Mouse (Mus musculus): ENCODE measurements around the gene Ccm2.
"Not testable (repeated sequence)": the region's sequence is repeated elsewhere in the genome, so short reads cannot be mapped to it uniquely, and the experiment has no call there.

Ccm2 gene

DNA sequence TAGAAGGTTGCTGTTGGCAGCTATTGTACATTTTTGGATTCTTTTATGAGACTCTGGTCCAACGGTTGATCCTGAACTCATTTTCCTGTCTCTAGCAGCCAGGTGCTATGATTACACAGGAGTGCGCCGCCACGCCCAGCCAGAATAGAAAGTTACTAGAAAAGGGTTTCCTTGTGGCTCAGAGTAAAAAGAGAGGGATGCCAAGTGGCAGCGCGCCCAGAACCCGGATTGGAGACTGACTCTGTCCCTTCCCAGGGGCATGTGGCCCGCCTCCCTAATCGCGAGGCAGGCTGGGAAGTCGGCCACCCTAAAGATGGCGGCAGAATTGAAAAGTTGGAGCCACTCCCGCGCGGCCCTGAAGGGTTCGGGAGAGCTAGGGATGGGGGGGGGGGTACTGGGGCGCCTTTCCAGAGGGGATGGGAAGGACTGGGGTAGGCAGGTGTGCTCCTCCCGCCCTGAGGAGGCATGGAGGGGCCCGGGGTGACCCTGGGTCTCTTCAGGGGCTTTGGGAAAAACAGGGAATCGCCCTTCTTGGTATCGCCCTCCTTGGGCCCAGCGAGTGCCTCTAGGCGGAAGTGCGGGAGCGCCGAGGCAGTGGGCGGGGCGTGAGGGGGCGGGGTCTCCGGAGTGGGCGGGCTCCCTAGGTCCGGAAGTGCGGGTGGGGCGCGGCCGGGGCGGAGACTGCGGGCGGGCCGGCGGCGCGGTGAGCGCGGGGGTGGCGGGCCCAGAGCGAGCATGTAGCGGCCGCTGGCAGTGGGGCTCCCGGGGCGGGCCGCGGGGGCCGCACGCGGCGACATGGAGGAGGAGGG lies at the start of gene Ccm2:
Gene Ccm2, plus strand, starts transcription at position 683 of the 809 bp plus-strand sequence.
- DNase-seq: peak; percentile 92

DNA sequence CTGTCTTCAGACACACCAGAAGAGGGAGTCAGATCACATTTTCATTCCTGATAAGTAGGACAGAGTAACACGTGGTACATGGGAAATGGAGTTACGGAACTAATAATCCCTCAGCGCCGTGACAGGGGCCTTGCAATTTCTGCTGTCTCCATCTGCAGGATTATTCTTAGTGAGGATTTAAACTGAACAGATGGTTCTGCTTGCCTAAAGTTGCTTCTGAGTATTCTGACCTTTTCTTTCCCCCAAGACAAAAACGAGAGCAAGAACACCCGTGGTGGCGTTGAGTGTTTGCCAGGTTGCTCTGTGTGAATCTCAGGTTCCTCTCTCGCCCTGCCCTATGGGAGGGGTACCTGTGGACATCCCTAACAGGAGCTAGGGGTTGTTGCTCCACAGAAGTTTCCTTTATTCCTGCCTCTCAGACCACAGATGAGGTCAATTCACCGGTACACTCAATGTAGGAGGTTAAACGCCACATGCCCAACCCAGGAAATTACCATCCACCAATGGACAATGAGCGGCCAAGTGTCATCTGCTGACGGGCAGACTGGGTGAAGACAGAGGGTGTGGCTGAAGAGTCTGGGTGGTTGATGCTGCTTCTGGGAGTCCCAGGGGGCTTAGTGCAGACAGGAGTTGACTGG lies 49.3 kb upstream of the Ccm2 start:
- no peak for DNase-seq

DNA sequence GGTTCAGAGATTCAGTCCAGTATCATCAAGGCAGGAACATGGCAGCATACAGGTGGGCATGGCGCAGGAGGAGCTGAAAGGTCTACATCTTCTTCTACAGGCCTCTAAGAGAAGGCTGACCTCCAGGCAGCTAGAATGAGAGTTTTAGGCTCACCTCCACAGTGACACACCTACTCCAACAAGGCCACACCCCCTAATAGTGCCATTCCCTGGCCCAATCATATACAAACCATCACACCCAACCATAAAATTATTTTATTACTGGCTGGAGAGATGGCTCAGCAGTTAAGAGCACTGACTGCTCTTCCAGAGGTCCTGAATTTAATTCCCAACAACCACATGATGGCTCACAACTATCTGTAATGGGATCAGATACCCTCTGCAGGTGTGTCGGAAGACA lies 44.2 kb upstream of the Ccm2 start:
- DNase-seq: no peak

DNA sequence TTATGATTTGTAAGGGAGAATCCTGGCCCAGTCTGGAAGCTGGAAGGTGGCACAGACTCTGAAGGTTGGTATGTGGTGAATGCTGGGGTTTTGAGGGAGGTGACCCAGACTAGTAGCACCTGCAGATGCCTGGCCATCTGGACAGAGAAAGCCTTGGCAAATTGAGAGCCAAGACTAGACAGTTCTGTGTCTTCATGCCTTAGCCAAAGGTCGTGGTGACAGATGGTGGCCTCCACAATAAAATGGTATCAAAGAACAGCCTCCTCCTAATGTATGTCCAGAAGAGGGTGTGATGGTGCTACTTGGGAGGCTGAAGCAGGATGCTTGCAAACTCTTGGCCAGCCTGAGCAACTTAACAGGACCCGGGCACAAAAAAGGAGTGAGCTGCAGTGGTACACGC lies 42.5 kb upstream of the Ccm2 start:
- no peak for DNase-seq

DNA sequence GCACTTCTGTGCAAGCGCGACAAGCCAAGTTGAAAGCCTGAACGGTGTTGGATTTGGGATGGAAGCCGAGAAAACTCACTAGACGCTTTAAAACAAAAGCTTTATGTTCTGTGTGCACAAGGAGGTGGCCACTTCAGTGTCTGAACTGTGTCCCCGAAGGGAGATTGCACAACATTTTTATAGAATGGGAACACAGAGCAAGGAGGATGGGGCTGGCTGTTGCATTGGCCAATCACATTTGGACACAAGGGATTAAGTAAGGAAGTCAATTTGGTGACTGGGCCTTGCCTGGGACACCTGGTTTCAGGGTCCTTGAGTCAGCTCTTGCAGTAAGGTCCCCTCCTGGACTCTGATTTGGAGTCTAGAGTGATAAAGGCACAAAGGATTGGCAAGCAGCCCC lies 42.0 kb upstream of the Ccm2 start:
- DNase-seq: no peak

DNA sequence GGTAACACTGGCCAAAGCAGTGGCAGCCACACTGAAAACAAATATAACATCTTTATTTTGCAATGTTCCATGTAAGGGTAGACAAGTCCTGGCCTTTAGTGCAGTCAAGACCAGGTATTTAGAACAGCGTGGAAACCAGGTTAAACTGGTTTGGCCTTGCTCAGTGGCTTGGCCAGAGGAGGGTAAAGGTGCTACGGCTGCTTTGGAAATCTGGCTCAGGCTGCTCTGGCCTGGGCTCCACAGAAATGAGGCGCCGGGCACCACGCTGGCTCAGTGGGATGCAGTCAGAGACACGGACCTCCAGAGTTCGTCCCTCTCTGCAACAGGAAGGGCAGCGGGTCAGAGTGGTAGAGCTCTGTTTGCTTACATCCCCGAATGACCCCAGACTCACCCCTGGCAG lies 40.2 kb upstream of the Ccm2 start:
- no peak for DNase-seq

DNA sequence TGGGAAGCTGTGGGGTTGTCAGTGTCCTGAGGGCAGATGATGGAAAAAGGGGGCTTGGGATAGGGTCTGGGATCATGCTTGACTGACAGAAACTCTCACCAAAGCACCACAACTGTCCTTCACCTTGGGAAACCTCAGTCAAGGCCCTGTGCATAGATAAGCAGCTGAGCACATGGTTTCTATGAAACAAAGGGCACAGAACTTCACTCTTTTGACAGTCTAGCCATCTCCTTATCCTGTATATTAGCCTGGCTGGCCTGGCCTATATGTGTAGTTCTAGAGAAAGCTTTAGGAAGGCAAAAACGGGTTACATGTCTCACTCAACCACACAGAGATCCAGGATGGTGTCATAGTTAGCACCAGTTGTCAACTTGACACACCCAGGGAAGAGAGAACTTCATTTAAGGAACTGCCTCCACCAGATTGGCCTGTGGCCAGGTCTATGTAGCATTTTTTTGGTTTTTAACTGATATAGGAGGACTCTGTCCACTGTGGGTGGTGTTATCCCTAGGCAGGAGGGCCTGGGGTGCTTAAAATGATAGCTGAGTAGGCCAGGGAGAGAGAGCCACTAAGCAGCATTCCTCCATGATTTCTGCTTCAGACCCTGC lies 38.3 kb upstream of the Ccm2 start:
- no peak for DNase-seq

DNA sequence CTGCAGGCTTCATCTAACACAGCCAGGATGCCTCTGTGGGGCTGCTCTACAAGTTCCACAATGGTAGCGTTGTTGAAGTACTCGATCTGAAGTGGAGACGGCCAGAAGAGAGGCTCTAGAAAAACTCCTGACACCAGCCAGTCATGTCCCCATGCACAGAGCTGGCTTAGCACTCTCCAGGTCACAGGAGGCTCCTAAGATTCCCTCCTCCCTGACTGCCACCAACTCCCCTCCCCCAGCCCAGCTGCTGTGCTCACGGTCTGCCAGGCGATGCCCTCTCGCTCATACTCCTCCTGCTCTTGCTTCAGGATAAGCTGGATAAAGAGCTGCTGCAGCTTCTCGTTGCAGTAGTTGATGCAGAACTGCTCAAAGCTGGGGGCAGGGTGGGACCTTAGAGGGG lies 31.9 kb upstream of the Ccm2 start:
- no peak for DNase-seq

DNA sequence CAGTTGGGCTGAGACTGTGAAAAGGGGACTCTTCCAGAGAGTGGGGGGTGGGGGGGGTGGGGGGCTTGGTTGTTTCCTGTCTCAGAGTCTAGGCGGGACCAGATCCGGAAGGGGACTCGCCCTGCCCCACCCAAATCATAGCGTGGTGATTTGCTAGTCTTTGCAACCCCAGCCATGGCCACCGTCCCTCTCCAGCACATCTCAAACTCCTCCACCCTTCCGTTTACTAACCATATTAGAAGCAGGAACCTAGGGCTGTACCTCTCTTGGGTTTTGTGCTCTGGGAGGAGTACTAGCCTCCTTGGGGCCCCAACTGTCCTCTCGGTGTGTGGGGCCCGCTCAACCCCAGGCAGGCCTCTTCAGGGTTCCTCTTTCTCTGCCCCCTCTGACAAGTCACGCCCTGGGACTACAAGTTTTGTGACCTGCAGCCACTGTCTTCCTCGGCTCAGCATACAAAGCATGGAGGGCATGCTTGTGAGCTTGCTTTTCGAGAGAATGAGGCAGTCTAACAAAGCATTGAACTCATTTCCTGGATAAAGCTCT lies 27.1 kb upstream of the Ccm2 start:
- peak; percentile 60 for DNase-seq

DNA sequence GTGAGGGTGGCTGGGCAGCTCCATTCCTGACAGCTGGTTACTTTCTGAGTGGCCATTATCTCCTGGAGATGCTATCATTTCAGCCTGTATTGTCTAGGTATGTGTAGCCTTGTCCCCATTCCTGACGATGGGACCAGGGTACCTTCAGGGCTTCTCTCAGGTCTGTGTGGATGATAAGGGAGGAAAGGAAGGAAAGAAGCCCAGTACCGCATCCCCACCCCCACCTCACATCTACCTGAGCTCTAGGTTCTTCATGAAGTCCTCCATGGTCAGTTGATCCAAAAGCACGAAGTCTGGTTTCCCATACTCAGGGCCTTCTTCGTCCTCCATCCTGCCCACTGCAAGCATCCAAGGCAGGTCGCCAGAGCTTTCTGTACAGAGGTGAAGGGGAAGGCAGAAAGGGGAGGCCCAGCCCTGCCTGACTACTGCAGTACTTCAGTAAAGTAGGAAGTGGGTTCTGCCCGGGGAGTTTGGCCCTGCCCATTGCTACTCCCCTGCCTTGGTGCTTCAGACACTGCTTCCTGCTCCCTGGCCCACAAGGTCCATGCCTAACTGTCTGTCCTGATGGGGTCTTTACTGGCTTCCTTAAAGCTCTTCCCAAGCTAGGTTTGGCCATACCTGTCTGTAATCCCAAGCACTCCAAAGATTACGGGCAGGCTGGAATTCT lies 26.0 kb upstream of the Ccm2 start, which contains the start of gene Myo1g:
Gene Myo1g, minus strand, starts transcription at position 459 of the 667 bp plus-strand sequence.
- peak; percentile 77 for DNase-seq

DNA sequence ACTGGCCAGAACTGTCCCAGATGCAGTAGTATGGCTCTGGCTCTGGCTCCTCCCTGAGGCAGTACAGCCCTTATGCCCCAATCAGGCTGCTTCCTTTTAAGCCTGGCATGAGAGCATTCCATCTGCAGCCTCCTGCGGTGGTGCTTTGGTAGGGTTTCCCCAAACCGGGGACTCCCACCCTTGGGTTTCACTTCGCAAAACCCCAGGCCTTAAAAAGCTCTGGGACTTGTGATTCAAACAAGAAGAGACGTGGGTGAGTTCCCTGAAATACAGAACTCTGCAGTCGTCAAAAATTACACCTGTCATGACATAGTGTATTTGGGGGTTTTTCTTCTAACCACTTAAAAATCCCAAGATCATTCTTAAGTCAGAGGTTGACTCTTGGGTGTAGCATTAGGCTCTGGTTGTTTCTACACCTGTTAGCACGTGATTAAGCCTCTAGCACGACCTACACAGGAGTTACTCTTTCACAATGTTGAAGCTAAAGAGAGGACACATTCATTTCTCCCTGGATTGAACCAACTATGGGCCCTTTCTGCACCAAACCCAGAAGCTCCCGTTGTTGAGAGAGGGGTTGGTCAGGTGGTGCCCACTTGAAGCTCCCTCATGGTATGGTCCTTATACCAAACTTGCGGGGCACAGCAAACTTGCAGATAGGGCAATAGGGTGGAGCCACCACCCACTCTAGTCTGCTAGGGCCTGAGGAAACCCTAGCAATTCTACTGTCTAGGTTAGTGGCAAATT lies 23.7 kb upstream of the Ccm2 start:
- DNase-seq: no peak

DNA sequence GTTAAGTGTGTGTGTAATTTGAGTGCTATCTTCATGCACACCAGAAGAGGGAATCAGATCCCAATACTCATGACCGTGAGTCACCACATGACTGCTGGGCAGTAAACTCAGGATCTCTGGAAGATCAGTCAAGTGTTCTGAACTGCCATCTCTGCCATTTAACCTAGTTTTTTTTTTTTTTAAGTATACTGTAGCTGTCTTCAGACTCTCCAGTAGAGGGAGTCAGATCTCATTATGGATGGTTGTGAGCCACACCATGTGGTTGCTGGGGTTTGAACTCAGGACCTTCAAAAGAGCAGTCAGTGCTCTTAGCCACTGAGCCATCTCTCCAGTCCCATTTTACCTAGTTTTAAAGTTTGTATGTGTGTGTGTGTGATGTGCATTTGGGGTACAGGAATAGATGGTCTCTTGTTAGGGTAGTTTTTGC lies 23.0 kb upstream of the Ccm2 start:
- DNase-seq: no peak

DNA sequence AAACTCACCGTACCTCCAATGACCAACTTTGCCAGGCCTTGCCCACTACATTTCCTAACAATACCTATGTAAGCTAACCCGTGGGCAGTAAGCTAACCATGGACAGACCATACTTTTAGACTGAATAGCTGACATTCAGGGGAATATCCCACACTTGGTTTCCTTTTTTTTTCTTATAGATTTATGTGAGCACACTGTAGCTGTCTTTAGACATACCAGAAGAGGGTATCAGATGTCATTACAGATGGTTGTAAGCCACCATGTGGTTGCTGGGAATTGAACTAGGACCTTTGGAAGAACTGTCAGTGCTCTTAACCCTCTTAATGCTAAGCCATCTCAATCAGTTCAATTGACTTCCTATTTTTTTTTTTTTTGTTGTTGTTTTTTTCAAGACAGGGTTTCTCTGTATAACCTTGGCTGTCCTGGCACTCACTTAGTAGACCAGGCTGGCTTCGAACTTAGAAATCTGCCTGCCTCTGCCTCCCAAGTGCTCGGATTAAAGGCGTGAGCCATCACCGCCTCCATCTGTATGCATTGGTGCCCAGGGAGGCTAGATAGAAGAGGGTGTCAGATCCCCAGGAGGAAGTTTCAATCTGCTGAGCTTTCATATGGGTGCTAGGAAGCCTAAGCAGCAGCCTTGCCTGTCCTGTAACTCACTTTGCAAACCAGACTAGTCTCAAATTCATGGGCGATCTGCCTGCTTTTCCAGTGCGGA lies 22.4 kb upstream of the Ccm2 start:
- DNase-seq: no peak

DNA sequence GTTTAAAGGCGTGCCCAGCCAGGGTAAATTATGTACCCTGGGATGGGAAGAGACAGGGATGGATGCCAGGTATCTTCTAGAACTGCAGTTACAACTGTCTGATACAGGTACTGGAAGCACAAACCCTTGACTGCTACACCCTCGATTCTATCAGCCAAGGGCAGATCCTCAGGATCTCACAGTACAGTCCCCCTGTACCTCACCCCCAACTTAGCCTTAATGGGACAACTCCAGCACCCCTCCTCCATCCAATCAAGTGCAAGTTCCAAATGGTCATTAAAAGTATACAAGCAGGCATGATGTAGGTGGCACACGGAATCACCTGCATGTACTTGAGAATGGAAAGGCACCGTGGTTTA lies 21.8 kb upstream of the Ccm2 start:
- no peak for DNase-seq

DNA sequence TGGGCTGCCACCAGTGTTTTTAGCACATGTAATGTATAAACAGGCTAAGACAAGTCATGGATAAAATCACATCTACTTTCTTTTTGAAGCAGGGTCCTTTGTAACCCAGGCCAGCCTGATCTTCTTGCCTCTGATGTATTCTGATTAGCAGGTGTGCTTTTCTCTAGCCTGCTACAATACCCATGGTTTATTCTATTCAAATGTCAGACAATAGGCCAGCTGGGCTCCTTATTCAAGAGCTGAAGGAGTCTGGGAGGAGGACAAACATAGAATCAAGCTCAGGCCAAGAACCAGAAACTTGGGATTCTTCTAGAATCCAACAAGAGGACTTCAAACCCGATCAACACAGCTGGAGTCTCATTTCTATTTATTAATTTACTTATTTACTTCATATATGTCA lies 21.4 kb upstream of the Ccm2 start:
- no peak for DNase-seq

DNA sequence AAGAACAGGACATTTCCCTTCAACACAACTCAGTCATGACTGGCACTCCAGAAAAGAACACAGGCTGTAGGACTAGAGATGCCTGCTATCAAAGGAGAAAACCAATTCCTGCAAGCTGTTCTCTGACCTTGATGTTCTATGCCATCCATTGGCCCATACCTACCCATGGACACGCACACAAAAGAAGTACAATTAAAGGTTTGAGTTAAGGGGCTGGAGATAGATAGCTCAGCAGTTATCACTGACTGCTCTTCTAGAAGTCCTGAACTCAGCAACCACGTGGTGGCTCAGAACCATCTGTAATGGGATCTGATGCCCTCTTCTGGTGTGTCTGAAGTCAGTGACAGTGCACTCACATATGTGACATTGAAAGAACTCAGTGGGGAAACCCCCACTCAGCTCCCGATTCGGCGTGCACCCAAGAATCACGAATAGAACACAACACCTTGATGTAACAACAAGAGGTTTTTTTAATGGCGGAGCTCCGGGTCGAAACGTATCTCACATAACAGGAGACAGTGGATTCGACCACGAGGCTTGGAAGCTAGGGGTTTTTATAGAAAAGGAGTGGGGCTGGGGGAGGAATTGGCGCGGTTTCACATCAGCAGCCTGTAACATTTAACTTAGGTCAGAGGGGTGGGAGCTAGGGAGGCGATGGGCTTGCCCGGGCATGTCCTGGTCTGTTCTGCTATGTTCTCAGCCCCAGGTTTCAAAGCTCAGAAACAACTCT lies 20.0 kb upstream of the Ccm2 start:
- not testable (repeated sequence) for DNase-seq

DNA sequence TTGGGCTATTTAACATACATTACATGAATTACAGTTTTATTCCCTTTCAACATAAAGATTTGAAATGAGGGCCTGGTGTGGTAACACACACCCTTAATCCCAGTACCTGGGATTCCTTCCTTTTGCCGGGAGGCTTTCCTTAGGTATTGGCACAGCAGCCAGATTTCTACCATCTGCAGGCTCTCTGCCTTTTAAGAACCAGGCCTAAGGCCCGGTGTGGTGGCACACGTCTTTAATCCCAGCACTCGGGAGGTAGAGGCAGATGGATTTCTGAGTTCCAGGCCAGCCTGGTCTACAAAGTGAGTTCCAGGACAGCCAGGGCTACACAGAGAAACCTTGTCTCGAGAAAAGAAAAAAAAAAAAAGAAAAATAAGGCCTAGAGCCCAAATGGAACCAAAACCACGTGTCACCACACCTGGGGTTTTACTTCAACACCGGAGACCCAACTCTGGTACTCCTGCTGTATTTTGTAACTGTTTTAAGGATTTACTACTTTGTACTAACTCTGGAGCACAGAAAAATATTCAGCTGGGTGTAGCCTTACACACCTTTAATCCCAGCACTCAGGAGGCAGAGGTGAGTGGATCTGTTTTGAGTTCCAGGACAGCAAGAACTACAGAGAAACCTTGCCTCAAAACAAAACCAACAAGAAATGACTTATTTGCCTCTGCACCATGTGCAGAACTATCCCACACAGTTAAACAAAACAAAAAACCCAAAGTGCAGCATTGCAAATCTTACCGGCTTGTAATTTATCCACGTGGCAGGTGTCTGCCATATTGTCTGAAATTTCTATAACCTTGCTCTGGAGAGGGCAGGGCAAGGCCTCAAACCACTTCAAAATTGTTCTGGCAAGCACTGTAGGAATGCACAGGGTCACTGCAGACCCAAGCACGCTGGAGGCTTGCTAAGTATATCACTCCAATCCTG lies 19.2 kb upstream of the Ccm2 start:
- DNase-seq: no peak

DNA sequence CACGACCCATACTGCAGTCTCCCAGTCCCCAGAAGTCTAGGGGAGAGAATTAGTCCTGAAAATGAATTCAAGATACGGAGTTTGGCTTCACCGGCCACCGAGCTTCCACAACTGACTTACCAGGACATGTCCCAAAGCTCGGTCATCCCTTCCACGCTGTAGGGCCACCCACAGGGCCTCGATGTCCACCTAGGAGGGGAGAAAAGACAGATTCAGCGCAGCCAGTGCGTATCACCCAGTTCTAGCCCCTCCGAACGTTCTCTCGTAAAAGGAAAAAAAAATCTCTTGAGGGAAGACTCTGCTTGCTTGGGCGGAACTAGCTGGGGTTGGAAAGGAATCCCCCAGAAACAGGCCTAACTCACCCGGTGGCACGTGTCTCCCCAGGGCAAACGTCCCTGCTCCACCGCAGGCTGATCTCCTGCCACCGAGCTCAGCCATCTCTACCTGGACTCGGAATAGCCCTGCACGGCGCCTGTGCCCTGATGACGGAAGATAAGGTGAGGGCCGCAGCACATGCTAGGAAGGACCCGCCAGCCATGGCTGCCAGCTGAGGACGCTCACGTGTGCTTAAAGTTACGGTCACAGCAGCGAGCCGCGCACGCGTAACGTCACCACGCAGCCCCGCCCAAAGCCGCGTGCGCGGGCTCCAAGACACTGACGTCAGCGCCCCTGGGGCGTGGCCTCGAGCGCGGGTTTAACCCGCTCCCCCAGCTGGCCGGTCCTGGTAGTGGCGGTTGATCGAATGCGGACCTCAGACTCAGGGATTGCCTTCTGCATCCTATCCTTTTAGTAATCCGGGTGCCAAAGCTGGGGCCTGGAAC lies 18.3 kb upstream of the Ccm2 start:
- DNase-seq: peak; percentile 97

DNA sequence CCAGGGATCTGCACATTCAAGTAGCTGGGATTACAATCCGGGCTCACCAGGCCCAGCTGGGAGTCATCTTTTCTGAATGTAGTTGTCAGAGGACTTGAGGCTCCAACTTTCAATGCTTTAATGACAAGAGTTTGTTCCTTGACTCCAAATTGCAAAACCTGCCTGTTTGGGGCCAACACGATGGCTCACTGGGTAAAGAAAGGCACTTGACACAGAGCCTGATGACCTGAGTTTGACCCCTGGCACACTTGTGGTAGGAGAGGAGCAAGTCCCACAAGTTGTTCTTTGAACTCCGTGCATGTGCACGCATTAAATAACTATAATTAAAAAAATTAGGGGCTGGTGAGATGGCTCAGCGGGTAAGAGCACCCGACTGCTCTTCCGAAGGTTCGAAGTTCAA lies 16.7 kb upstream of the Ccm2 start:
- DNase-seq: no peak

All from thymus, postnatal 25 days (tissue).